Mouse (Mus musculus): ENCODE results near the gene Fars2. TPM values are rescaled to one million over a fixed set of nuclear protein-coding genes. Genes with fewer than 3 reads are reported as not detected.

Gene Fars2
- total and polyA plus RNA-seq, 2 experiments from 2014 or later, result 21.5 to 34.6 TPM

- peak; percentile 11; the same call in 1 of the 2 replicates for TF ChIP-seq CTCF (IDR thresholded peaks at IDR 0.05; ENCODE audit: low read depth)
- no peak overlapping the region for H3K9ac ChIP-seq (replicated peaks; ENCODE audit: low read length)
- H3K4me3 ChIP-seq (ENCODE audit: low read length), result no peak overlapping the region
- no peaks in the 10 kb centered on the region for H3K36me3 ChIP-seq (ENCODE audit: insufficient read depth, low read length)
- no peaks in the 10 kb centered on the region for H3K27me3 ChIP-seq (ENCODE audit: insufficient read depth, low read length)
- no peaks in the 10 kb centered on the region for H3K9me3 ChIP-seq (ENCODE audit: low read length)
- WGBS, result 33% methylated on average over 7 of the region's 7 CpGs
- no peak overlapping the region for H3K4me2 ChIP-seq (ENCODE audit: low read depth, low read length)
- H3K4me1 ChIP-seq (ENCODE audit: insufficient read depth, low read length), result peaks cover 4% of the 10 kb centered on the region; the same call in 1 of the 2 replicates
- DNase-seq (ENCODE audit: low spot score) (peak; percentile 17), ATAC-seq (no peak)
- no peak overlapping the region for H3K27ac ChIP-seq
These were observed 373.4 kb downstream of the Fars2 start for GRCm38 (mm10) chr13:36490612-36491011.

- Histone ChIP-seq H3K9ac (replicated peaks; ENCODE audit: low read length) (no peak overlapping the region), H3K9me3 (ENCODE audit: low read length) (no peaks in the 10 kb centered on the region), H3K36me3 (ENCODE audit: insufficient read depth, low read length) (no peaks in the 10 kb centered on the region), H3K27me3 (ENCODE audit: insufficient read depth, low read length) (no peaks in the 10 kb centered on the region), H3K4me3 (ENCODE audit: low read length) (no peak overlapping the region), H3K4me1 (ENCODE audit: insufficient read depth, low read length) (peaks cover 4% of the 10 kb centered on the region; the same call in 1 of the 2 replicates), H3K27ac (no peak overlapping the region), H3K4me2 (ENCODE audit: low read depth, low read length) (no peak overlapping the region)
- DNase-seq (ENCODE audit: low spot score) (no peak), ATAC-seq (no peak)
- TF ChIP-seq CTCF (IDR thresholded peaks at IDR 0.05; ENCODE audit: low read depth), result no peak
- 68% methylated on average over 3 of the region's 3 CpGs for WGBS
These were observed 375.2 kb downstream of the Fars2 start for GRCm38 (mm10) chr13:36492397-36492796.

GRCm38 (mm10) chr13:36493294-36493693, 376.1 kb downstream of the Fars2 start:
- H3K27me3 ChIP-seq (ENCODE audit: insufficient read depth, low read length), result no peaks in the 10 kb centered on the region
- H3K4me2 ChIP-seq (ENCODE audit: low read depth, low read length), result no peak overlapping the region
- ATAC-seq (0 out of 2 replicates have a peak, but pooled peaks have one; percentile 12), DNase-seq (ENCODE audit: low spot score) (peak; percentile 53)
- no peak overlapping the region for H3K4me3 ChIP-seq (ENCODE audit: low read length)
- H3K9me3 ChIP-seq (ENCODE audit: low read length), result no peaks in the 10 kb centered on the region
- peaks cover 4% of the 10 kb centered on the region; the same call in 1 of the 2 replicates for H3K4me1 ChIP-seq (ENCODE audit: insufficient read depth, low read length)
- no peaks in the 10 kb centered on the region for H3K36me3 ChIP-seq (ENCODE audit: insufficient read depth, low read length)
- 32% methylated on average over 2 of the region's 2 CpGs for WGBS
- TF ChIP-seq CTCF (IDR thresholded peaks at IDR 0.05; ENCODE audit: low read depth), result no peak
- no peak overlapping the region for H3K27ac ChIP-seq
- H3K9ac ChIP-seq (replicated peaks; ENCODE audit: low read length), result no peak overlapping the region

GRCm38 (mm10) chr13:36493762-36494161, 376.6 kb downstream of the Fars2 start:
- H3K4me3 ChIP-seq (ENCODE audit: low read length), result no peak overlapping the region
- no peaks in the 10 kb centered on the region for H3K27me3 ChIP-seq (ENCODE audit: insufficient read depth, low read length)
- H3K9me3 ChIP-seq (ENCODE audit: low read length), result no peaks in the 10 kb centered on the region
- H3K36me3 ChIP-seq (ENCODE audit: insufficient read depth, low read length), result no peaks in the 10 kb centered on the region
- no peak for TF ChIP-seq CTCF (IDR thresholded peaks at IDR 0.05; ENCODE audit: low read depth)
- H3K4me1 ChIP-seq (ENCODE audit: insufficient read depth, low read length), result peaks cover 4% of the 10 kb centered on the region; the same call in 1 of the 2 replicates
- 0 out of 2 replicates have a peak overlapping the region, but pooled peaks have one; percentile 22 for H3K27ac ChIP-seq
- ATAC-seq (no peak), DNase-seq (ENCODE audit: low spot score) (no peak)
- WGBS, result 65% methylated on average over 7 of the region's 7 CpGs
- no peak overlapping the region for H3K9ac ChIP-seq (replicated peaks; ENCODE audit: low read length)
- H3K4me2 ChIP-seq (ENCODE audit: low read depth, low read length), result no peak overlapping the region

GRCm38 (mm10) chr13:36495980-36496379, 378.8 kb downstream of the Fars2 start:
- H3K36me3 ChIP-seq (ENCODE audit: insufficient read depth, low read length), result no peaks in the 10 kb centered on the region
- TF ChIP-seq CTCF (IDR thresholded peaks at IDR 0.05; ENCODE audit: low read depth), result no peak
- DNase-seq (ENCODE audit: low spot score) (no peak), ATAC-seq (no peak)
- 86% methylated on average over 2 of the region's 2 CpGs for WGBS
- H3K9me3 ChIP-seq (ENCODE audit: low read length), result no peaks in the 10 kb centered on the region
- no peak overlapping the region for H3K9ac ChIP-seq (replicated peaks; ENCODE audit: low read length)
- H3K4me1 ChIP-seq (ENCODE audit: insufficient read depth, low read length), result peaks cover 4% of the 10 kb centered on the region; the same call in 1 of the 2 replicates
- no peak overlapping the region for H3K4me2 ChIP-seq (ENCODE audit: low read depth, low read length)
- H3K27ac ChIP-seq, result no peak overlapping the region
- H3K27me3 ChIP-seq (ENCODE audit: insufficient read depth, low read length), result no peaks in the 10 kb centered on the region
- no peak overlapping the region for H3K4me3 ChIP-seq (ENCODE audit: low read length)

GRCm38 (mm10) chr13:36497346-36497745, 380.1 kb downstream of the Fars2 start:
- Histone ChIP-seq H3K27me3 (ENCODE audit: insufficient read depth, low read length) (no peaks in the 10 kb centered on the region), H3K9ac (replicated peaks; ENCODE audit: low read length) (no peak overlapping the region), H3K27ac (no peak overlapping the region), H3K9me3 (ENCODE audit: low read length) (no peaks in the 10 kb centered on the region), H3K4me1 (ENCODE audit: insufficient read depth, low read length) (peaks cover 4% of the 10 kb centered on the region; the same call in 1 of the 2 replicates), H3K4me3 (ENCODE audit: low read length) (no peak overlapping the region), H3K4me2 (ENCODE audit: low read depth, low read length) (no peak overlapping the region), H3K36me3 (ENCODE audit: insufficient read depth, low read length) (no peaks in the 10 kb centered on the region)
- 59% methylated on average over 4 of the region's 4 CpGs for WGBS
- no peak for TF ChIP-seq CTCF (IDR thresholded peaks at IDR 0.05; ENCODE audit: low read depth)
- ATAC-seq (no peak), DNase-seq (ENCODE audit: low spot score) (no peak)

GRCm38 (mm10) chr13:36500370-36500905, 383.2 kb downstream of the Fars2 start:
- Histone ChIP-seq H3K9me3 (ENCODE audit: low read length) (no peaks in the 10 kb centered on the region), H3K9ac (replicated peaks; ENCODE audit: low read length) (no peak overlapping the region), H3K4me2 (ENCODE audit: low read depth, low read length) (no peak overlapping the region), H3K4me3 (ENCODE audit: low read length) (no peak overlapping the region), H3K36me3 (ENCODE audit: insufficient read depth, low read length) (no peaks in the 10 kb centered on the region), H3K27me3 (ENCODE audit: insufficient read depth, low read length) (no peaks in the 10 kb centered on the region), H3K4me1 (ENCODE audit: insufficient read depth, low read length) (no peaks in the 10 kb centered on the region), H3K27ac (no peak overlapping the region)
- WGBS, result 77% methylated on average over 4 of the region's 4 CpGs
- no peak for TF ChIP-seq CTCF (IDR thresholded peaks at IDR 0.05; ENCODE audit: low read depth)
- DNase-seq (ENCODE audit: low spot score) (no peak), ATAC-seq (no peak)

Measured in hindbrain, postnatal 0 days (tissue).